17 mouse cellular contexts compared by ENCODE assay signal in genomic region chr6:22548296-22549245, GRCm38 (mm10).
DNase-seq lines count a peak whose midpoint lies in the region; ATAC-seq and TF ChIP-seq lines count a peak whose summit lies in the region.
"Had no signal": no experiment of that assay in that cellular context is flagged by ENCODE, and none has a peak within 500 bp of the region (broad histone marks: within the 10 kb centered on the region; RNA-seq: fewer than 3 reads in every experiment).

No protein-coding gene starts in this region.

- no peaks in the 10 kb centered on the region for H3K36me3 ChIP-seq in hindbrain, embryonic 13.5 days
- no peaks in the 10 kb centered on the region for H3K36me3 ChIP-seq in liver, postnatal 0 days (replicated peaks; ENCODE audit: insufficient read depth, low read length)
- H3K36me3 ChIP-seq: G1E had no signal

- TF ChIP-seq CTCF in liver, postnatal 0 days (IDR thresholded peaks at IDR 0.05; ENCODE audit: low read depth), result no peak

- intact Hi-C loops in gastrocnemius, postnatal 14 days (cut with DNase I; ENCODE audit: low total_unique reads), result no loop called here

- H3K4me1 ChIP-seq in hindbrain, embryonic 13.5 days (replicated peaks), result 0 out of 2 replicates have a peak, but pooled peaks cover 5% of the 10 kb centered on the region
- H3K4me1 ChIP-seq in liver, postnatal 0 days (ENCODE audit: insufficient read depth), result no peaks in the 10 kb centered on the region

- peak; percentile 86 for ATAC-seq in hindbrain, embryonic 13.5 days (ENCODE audit: low FRiP score)
- ATAC-seq in liver, postnatal 0 days, result no peak
- ATAC-seq: lung, postnatal 0 days had no signal

- H3K27me3 ChIP-seq in hindbrain, embryonic 13.5 days, result no peaks in the 10 kb centered on the region
- no peaks in the 10 kb centered on the region for H3K27me3 ChIP-seq in liver, postnatal 0 days (ENCODE audit: insufficient read depth, low read length)

- H3K4me3 ChIP-seq in hindbrain, embryonic 13.5 days, result no peak overlapping the region
- H3K4me3 ChIP-seq in liver, postnatal 0 days (ENCODE audit: low read depth, low read length), result no peak overlapping the region
- H3K4me3 ChIP-seq: gastrocnemius, adult 2 months had no signal

- H3K9ac ChIP-seq in hindbrain, embryonic 13.5 days, result no peak overlapping the region
- no peak overlapping the region for H3K9ac ChIP-seq in liver, postnatal 0 days (replicated peaks)

- TF ChIP-seq EP300 in liver, postnatal 0 days (IDR thresholded peaks at IDR 0.05; ENCODE audit: low read depth), result no peak

- no peaks in the 10 kb centered on the region for H3K9me3 ChIP-seq in hindbrain, embryonic 13.5 days
- H3K9me3 ChIP-seq in liver, postnatal 0 days (ENCODE audit: low read length), result no peaks in the 10 kb centered on the region
- H3K9me3 ChIP-seq: G1E had no signal

- peak; percentile 4 for DNase-seq in retina, postnatal 1 day
- no peak for DNase-seq in retina, embryonic 14.5 days (ENCODE audit: low spot score)
- peak; percentile 4 for DNase-seq in mesoderm, embryonic 11.5 days (ENCODE audit: low read depth, low spot score)
- no peak for DNase-seq in embryo, embryonic 11 days
- no peak for DNase-seq in heart, adult 11 months
- no peak for DNase-seq in gastrocnemius, postnatal 14 days
- DNase-seq in liver, postnatal 0 days, result no peak
- DNase-seq: adrenal gland, postnatal 25 days; gastrocnemius, adult 2 months; heart, postnatal 36 days; kidney, adult 11 months; kidney, postnatal 36 days; right cerebral cortex, postnatal 14 days had no signal

- 66% methylated on average over 13 of the region's 13 CpGs for WGBS in hindbrain, embryonic 13.5 days
- 70% methylated on average over 13 of the region's 13 CpGs for WGBS in liver, postnatal 0 days (ENCODE audit: insufficient replicate concordance)

- H3K27ac ChIP-seq in hindbrain, embryonic 13.5 days, result no peak overlapping the region
- no peak overlapping the region for H3K27ac ChIP-seq in liver, postnatal 0 days (ENCODE audit: low read depth)
- H3K27ac ChIP-seq: gastrocnemius, adult 2 months had no signal

- H3K4me2 ChIP-seq in hindbrain, embryonic 13.5 days, result no peak overlapping the region
- H3K4me2 ChIP-seq in liver, postnatal 0 days (ENCODE audit: low read depth, low read length), result no peak overlapping the region
- H3K4me2 ChIP-seq: liver, embryonic 11.5 days had no signal

Comparison
In these comparisons a context has a peak if more than half of its experiments do, and no peak if none do; other contexts are left out.
1. DNase-seq: peak in retina, postnatal 1 day (single experiment) and mesoderm, embryonic 11.5 days (single experiment); none in retina, embryonic 14.5 days (single experiment), embryo, embryonic 11 days (single experiment), heart, adult 11 months (single experiment), gastrocnemius, postnatal 14 days (single experiment) and liver, postnatal 0 days (single experiment).